Mouse (Mus musculus) gastrocnemius, adult 2 months (tissue): ENCODE measurements at regions not wholly inside any gene's neighbourhood (a gene's known extent, or its start where the extent isn't known, plus 50 kb on each side); places are given as distances from the start of the nearest gene placed in this dataset.

Experiments used
- DNase-seq: peaks from one replicate; pipeline ENCODE4 v3.0.0; 2022
- H3K27ac ChIP-seq: fragments of 200-600 bp; 2 replicates; pipeline ENCODE4 v1.8.1; 2022; ENCODE audit warnings: mild to moderate bottlenecking
- H3K4me3 ChIP-seq: fragments of 200-600 bp; 2 replicates; pipeline ENCODE4 v1.8.1; 2022; ENCODE audit warnings: mild to moderate bottlenecking, moderate library complexity
- CTCF ChIP-seq: fragments of 200-600 bp; IDR thresholded peaks from 2 replicates; pipeline ENCODE4 v1.8.1; 2022; ENCODE audit warnings: antibody characterized with exemption, mild to moderate bottlenecking, moderate library complexity
- intact Hi-C: fragments of 180-260 bp; cut with DNase I; formaldehyde crosslinking; loops from one replicate; pipeline ENCODE4 v1.15.1; 2025

GRCm38 (mm10) chr4:64335814-64336213, 289.0 kb upstream of the Tnc start:
- DNase-seq, result no peak
- no peak for TF ChIP-seq CTCF
- intact Hi-C loops, result no loop called here
- H3K27ac ChIP-seq, result no peak overlapping the region
- no peak overlapping the region for H3K4me3 ChIP-seq

- TF ChIP-seq CTCF, result no peak
- H3K27ac ChIP-seq, result no peak overlapping the region
- no peak overlapping the region for H3K4me3 ChIP-seq
- DNase-seq, result no peak
- intact Hi-C loops, result no loop called here
Observed at GRCm38 (mm10) chr4:64330213-64330612, 283.4 kb upstream of the Tnc start.

GRCm38 (mm10) chr4:64324391-64324790, 277.6 kb upstream of the Tnc start:
- TF ChIP-seq CTCF, result no peak
- H3K4me3 ChIP-seq, result no peak overlapping the region
- intact Hi-C loops, result no loop called here
- H3K27ac ChIP-seq, result no peak overlapping the region
- DNase-seq, result no peak

GRCm38 (mm10) chr4:64316553-64317347, 269.9 kb upstream of the Tnc start:
- intact Hi-C loops, result no loop called here
- TF ChIP-seq CTCF, result no peak
- no peak for DNase-seq
- H3K4me3 ChIP-seq, result no peak overlapping the region
- no peak overlapping the region for H3K27ac ChIP-seq

- no peak for TF ChIP-seq CTCF
- DNase-seq, result no peak
- no peak overlapping the region for H3K4me3 ChIP-seq
- intact Hi-C loops, result no loop called here
- H3K27ac ChIP-seq, result no peak overlapping the region
Observed at GRCm38 (mm10) chr4:64296941-64297340, 250.1 kb upstream of the Tnc start.

GRCm38 (mm10) chr4:64282471-64282870, 235.7 kb upstream of the Tnc start:
- peak; percentile 26 for DNase-seq
- Histone ChIP-seq H3K27ac (no peak overlapping the region), H3K4me3 (no peak overlapping the region)
- no peak for TF ChIP-seq CTCF
- intact Hi-C loops, result no loop called here

- DNase-seq, result no peak
- no peak for TF ChIP-seq CTCF
- H3K27ac ChIP-seq, result no peak overlapping the region
- intact Hi-C loops, result no loop called here
- H3K4me3 ChIP-seq, result no peak overlapping the region
Observed at GRCm38 (mm10) chr4:64276980-64277379, 230.2 kb upstream of the Tnc start.

GRCm38 (mm10) chr4:64274291-64274960, 227.6 kb upstream of the Tnc start:
- intact Hi-C loops, result no loop called here
- TF ChIP-seq CTCF, result no peak
- Histone ChIP-seq H3K4me3 (no peak overlapping the region), H3K27ac (no peak overlapping the region)
- DNase-seq, result no peak

GRCm38 (mm10) chr4:64269846-64270245, 223.0 kb upstream of the Tnc start:
- no peak overlapping the region for H3K27ac ChIP-seq
- intact Hi-C loops, result no loop called here

GRCm38 (mm10) chr4:64269117-64269516, 222.3 kb upstream of the Tnc start:
- no peak for DNase-seq
- no peak for TF ChIP-seq CTCF
- Histone ChIP-seq H3K27ac (no peak overlapping the region), H3K4me3 (no peak overlapping the region)
- intact Hi-C loops, result no loop called here

More at GRCm38 (mm10) chr4:64269846-64270245, 223.0 kb upstream of the Tnc start:
- H3K4me3 ChIP-seq, result no peak overlapping the region
- no peak for DNase-seq
- TF ChIP-seq CTCF, result no peak

- no peak overlapping the region for H3K27ac ChIP-seq
- TF ChIP-seq CTCF, result no peak
- DNase-seq, result no peak
- intact Hi-C loops, result no loop called here
- H3K4me3 ChIP-seq, result no peak overlapping the region
Observed at GRCm38 (mm10) chr4:64260473-64260872, 213.7 kb upstream of the Tnc start.

- H3K27ac ChIP-seq, result no peak overlapping the region
- H3K4me3 ChIP-seq, result no peak overlapping the region
- intact Hi-C loops, result no loop called here
- no peak for DNase-seq
- TF ChIP-seq CTCF, result no peak
Observed at GRCm38 (mm10) chr4:64260188-64260444, 213.3 kb upstream of the Tnc start.

- TF ChIP-seq CTCF, result no peak
- no peak for DNase-seq
- no peak overlapping the region for H3K4me3 ChIP-seq
- intact Hi-C loops, result no loop called here
- H3K27ac ChIP-seq, result no peak overlapping the region
Observed at GRCm38 (mm10) chr4:64259348-64260187, 212.8 kb upstream of the Tnc start.
